Mouse (Mus musculus) heart, embryonic 13.5 days (tissue): Measurements from ENCODE around the gene Cacna1b. TPM values are rescaled to one million over a fixed set of nuclear protein-coding genes. Genes with fewer than 3 reads are reported as not detected.

Experiments used
- ATAC-seq: fragments of 200-750 bp; cut with Nextera tagmentation; 2 replicates; pipeline ENCODE4 v1.8.0; 2017; ENCODE audit warnings: moderate TSS enrichment; ENCODE audit not compliant: insufficient number of reproducible peaks, low FRiP score, low TSS enrichment; ENCODE audit errors: extremely low read depth
- H3K27ac ChIP-seq: fragments of 300-500 bp; sonication (generic); replicated peaks from 2 replicates; pipeline ENCODE4 v1.5.1; 2015; ENCODE audit warnings: moderate library complexity, mild to moderate bottlenecking, inconsistent platforms
- H3K27me3 ChIP-seq: fragments of 300-500 bp; sonication (generic); replicated peaks from 2 replicates; pipeline ENCODE4 v1.6.1; 2015; ENCODE audit warnings: mild to moderate bottlenecking, inconsistent platforms
- H3K36me3 ChIP-seq: fragments of 300-500 bp; sonication (generic); 2 replicates; pipeline ENCODE4 v1.6.1; 2015; ENCODE audit warnings: mild to moderate bottlenecking, inconsistent platforms
- H3K4me1 ChIP-seq: fragments of 300-500 bp; sonication (generic); 2 replicates; pipeline ENCODE4 v1.6.1; 2015; ENCODE audit warnings: inconsistent platforms
- H3K4me2 ChIP-seq: fragments of 300-500 bp; sonication (generic); 2 replicates; pipeline ENCODE4 v1.6.1; 2015; ENCODE audit warnings: inconsistent platforms, mild to moderate bottlenecking, moderate library complexity
- H3K4me3 ChIP-seq: fragments of 300-500 bp; sonication (generic); 2 replicates; pipeline ENCODE4 v1.5.1; 2015; ENCODE audit warnings: moderate library complexity, mild to moderate bottlenecking, inconsistent platforms
- H3K9ac ChIP-seq: fragments of 300-500 bp; sonication (generic); 2 replicates; pipeline ENCODE4 v1.6.1; 2015; ENCODE audit warnings: inconsistent platforms, mild to moderate bottlenecking, moderate library complexity
- H3K9me3 ChIP-seq: fragments of 300-500 bp; sonication (generic); 2 replicates; pipeline ENCODE4 v1.6.1; 2016; ENCODE audit warnings: inconsistent platforms
- WGBS: fragments of 180-500 bp; shearing (Covaris S2); methylation state at CpG from one replicate; pipeline ENCODE4 v1.1.7; 2015; ENCODE audit warnings: mixed read lengths; 5-methylcytosine and 5-hydroxymethylcytosine counted together
- polyA plus RNA-seq: library from polyadenylated mRNA; unstranded; fragments of >200 nt; fragmentation: Nextera tagmentation; extraction: Ambion mirVana; gene quantifications from 2 replicates; pipeline ENCODE4 v1.2.1, GENCODE M21; 2015

Cacna1b gene
- polyA plus RNA-seq, 1 experiment from 2014 or later: 0.15 TPM

GRCm38 (mm10) chr2:24638102-24638954 is 124.6 kb downstream of the Cacna1b start:
- H3K27me3 ChIP-seq: no peaks in the 10 kb centered on the region; the same call in 1 of the 2 replicates
- no peak overlapping the region for H3K27ac ChIP-seq
- no peaks in the 10 kb centered on the region for H3K4me1 ChIP-seq
- ATAC-seq: no peak
- H3K9ac ChIP-seq: no peak overlapping the region
- WGBS: 72% methylated on average over 14 of the region's 14 CpGs
- H3K36me3 ChIP-seq: no peaks in the 10 kb centered on the region
- no peak overlapping the region for H3K4me2 ChIP-seq
- H3K4me3 ChIP-seq: no peak overlapping the region
- no peaks in the 10 kb centered on the region for H3K9me3 ChIP-seq

DNA sequence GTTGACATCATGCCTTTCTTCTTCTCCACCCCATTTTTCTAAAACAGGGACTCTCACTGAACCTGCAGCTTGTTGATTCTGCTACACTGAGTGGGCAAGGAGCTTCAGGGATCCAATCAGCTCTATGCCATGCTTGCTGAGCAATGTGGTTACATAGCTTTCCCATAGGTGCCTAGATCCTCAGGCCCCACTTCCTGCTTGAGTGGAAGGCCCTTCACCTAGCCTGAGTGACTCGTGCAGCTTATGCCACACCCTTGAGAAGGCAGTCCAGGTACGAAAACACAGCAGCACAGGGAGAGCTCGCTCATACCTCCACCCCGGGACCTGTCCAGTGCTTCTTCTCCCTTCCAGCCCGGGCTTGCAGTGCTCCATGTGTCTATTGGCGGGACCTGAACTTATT is 129.3 kb downstream of the Cacna1b start:
- ATAC-seq: no peak
- no peak overlapping the region for H3K4me3 ChIP-seq
- WGBS: 72% methylated on average over 6 of the region's 6 CpGs
- no peaks in the 10 kb centered on the region for H3K9me3 ChIP-seq
- no peaks in the 10 kb centered on the region for H3K36me3 ChIP-seq
- no peak overlapping the region for H3K9ac ChIP-seq
- no peaks in the 10 kb centered on the region for H3K4me1 ChIP-seq
- H3K27me3 ChIP-seq: no peaks in the 10 kb centered on the region; the same call in 1 of the 2 replicates
- no peak overlapping the region for H3K4me2 ChIP-seq
- H3K27ac ChIP-seq: no peak overlapping the region

GRCm38 (mm10) chr2:24617141-24617540 is 145.8 kb downstream of the Cacna1b start:
- 61% methylated on average over 4 of the region's 4 CpGs for WGBS
- Histone ChIP-seq H3K9me3 (no peaks in the 10 kb centered on the region), H3K4me1 (peaks cover 9% of the 10 kb centered on the region; the same call in 1 of the 2 replicates), H3K4me2 (no peak overlapping the region), H3K27ac (no peak overlapping the region), H3K4me3 (no peak overlapping the region), H3K27me3 (no peaks in the 10 kb centered on the region), H3K36me3 (no peaks in the 10 kb centered on the region), H3K9ac (no peak overlapping the region)
- ATAC-seq: no peak

GRCm38 (mm10) chr2:24609789-24610188 is 153.2 kb downstream of the Cacna1b start:
- no peak for ATAC-seq
- Histone ChIP-seq H3K9me3 (no peaks in the 10 kb centered on the region), H3K27ac (no peak overlapping the region), H3K4me1 (no peaks in the 10 kb centered on the region), H3K9ac (no peak overlapping the region), H3K36me3 (no peaks in the 10 kb centered on the region), H3K4me3 (no peak overlapping the region), H3K4me2 (no peak overlapping the region), H3K27me3 (peaks cover 42% of the 10 kb centered on the region)
- WGBS: 69% methylated on average over 7 of the region's 7 CpGs

- Histone ChIP-seq H3K9ac (no peak overlapping the region), H3K4me2 (no peak overlapping the region), H3K27me3 (peaks cover 42% of the 10 kb centered on the region), H3K36me3 (no peaks in the 10 kb centered on the region), H3K27ac (no peak overlapping the region), H3K4me3 (no peak overlapping the region), H3K9me3 (no peaks in the 10 kb centered on the region), H3K4me1 (no peaks in the 10 kb centered on the region)
- WGBS: 32% methylated on average over 7 of the region's 7 CpGs
- ATAC-seq: no peak
Observed at GRCm38 (mm10) chr2:24608765-24609138, 154.2 kb downstream of the Cacna1b start.

DNA sequence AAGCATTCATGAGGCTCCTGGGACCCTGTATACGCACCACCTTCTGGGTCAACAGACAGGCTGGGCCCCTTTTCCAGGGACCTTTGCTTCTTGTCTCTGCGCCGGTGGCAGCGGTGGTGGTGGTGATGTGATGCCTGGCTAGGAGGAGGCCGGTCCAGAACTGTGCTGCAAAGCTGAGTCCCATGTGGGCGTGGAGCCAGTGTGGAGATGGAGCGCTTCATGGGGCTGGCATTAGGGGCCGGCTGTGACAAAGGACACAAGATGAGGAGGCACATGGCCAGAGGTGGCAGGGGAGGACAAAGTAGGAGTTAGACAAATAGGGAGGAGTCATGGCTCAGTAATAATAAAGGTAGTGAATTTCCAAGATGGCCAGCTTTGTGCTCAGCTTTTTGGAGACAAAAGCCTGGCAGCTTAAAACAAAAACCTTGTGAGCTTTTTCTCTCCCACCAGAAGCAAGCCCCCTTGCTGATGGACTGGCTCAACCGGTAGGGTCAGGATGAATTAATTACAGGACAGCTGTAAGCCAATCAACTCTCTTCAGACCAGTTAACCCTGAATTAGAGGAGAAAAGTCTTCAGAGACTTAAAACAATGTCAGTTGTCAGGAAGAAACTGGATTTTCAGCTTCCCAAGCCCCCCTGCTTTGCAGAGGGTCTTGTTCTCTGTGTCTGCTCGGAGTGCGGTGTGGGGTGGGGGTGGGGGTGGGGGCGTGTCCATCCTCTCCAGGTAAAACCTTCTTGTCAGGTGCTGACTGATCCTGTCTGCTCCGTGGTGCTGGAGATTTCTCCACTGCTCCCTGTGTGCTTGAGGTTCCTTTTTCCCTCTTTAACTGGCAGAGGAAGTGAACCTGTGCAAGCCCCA is 154.8 kb downstream of the Cacna1b start:
- Histone ChIP-seq H3K4me3 (no peak overlapping the region), H3K9ac (no peak overlapping the region), H3K4me1 (no peaks in the 10 kb centered on the region), H3K9me3 (no peaks in the 10 kb centered on the region), H3K27me3 (peaks cover 42% of the 10 kb centered on the region), H3K36me3 (no peaks in the 10 kb centered on the region), H3K4me2 (no peak overlapping the region), H3K27ac (no peak overlapping the region)
- ATAC-seq: no peak
- 26% methylated on average over 13 of the region's 13 CpGs for WGBS

DNA sequence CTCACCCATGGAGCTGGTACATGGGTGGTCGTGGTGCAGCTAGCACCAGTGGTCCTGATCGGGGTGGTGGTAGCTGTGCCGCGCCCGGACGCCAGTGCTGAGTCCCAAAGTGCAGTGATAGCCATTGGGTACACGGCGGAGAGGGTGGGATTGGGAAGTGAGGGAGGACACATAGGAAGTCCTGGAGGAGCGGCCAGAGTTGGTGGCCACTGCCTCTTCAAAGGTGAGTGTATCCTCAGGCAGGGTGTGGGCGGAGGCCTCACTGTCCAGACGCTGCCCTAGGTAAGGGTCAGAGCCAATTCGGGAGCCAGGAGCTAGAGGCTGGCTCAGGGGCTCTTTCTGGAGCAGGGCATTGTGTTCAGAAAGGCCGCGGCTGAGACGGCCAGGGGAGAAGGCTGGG is 156.4 kb downstream of the Cacna1b start:
- no peak for ATAC-seq
- WGBS: 80% methylated on average over 15 of the region's 15 CpGs
- H3K4me3 ChIP-seq: no peak overlapping the region

DNA sequence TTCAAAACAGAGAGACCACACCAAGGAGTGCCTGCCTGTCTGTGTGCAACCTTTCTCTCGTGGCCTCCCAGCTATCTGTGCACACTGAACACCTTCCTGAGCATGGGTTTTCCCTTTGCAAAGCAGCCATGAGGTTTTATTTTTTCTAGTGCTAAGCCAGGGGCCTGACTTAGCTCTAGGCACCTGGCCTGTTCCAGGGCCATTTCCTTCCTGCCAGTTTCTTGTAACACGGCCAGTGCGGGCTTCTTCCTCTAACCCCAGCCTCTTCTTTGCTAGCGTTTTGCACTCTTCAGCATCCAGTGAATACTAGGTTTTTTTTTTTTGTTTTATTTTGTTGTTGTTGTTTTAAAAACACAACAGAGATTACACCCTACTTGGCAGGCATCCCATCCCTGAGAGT is 157.9 kb downstream of the Cacna1b start:
- WGBS: 64% methylated on average over 4 of the region's 4 CpGs
- ATAC-seq: no peak

More for the DNA sequence above, 156.4 kb downstream of the Cacna1b start:
- H3K27ac ChIP-seq: no peak overlapping the region
- H3K4me2 ChIP-seq: no peak overlapping the region
- peaks cover 42% of the 10 kb centered on the region for H3K27me3 ChIP-seq
- no peaks in the 10 kb centered on the region for H3K36me3 ChIP-seq
- no peak overlapping the region for H3K9ac ChIP-seq
- no peaks in the 10 kb centered on the region for H3K9me3 ChIP-seq
- no peaks in the 10 kb centered on the region for H3K4me1 ChIP-seq

DNA sequence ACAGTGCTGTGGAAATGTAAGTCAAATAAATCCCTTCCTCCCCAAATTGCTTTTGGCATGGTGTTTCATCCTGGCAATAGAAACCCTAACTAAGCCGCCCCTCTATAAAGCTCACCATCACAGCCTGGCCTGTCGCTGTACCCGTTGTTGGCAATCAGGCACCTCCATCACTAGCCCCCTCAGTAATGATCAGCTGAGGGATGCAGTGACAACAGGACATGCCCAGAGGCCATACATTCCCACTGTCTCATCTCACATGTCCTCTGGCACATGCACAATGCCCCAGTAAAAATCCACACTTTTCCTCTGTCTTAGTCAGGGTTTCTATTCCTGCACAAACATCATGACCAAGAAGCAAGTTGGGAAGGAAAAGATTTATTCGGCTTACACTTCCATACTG is 173.5 kb downstream of the Cacna1b start:
- no peak overlapping the region for H3K9ac ChIP-seq
- no peaks in the 10 kb centered on the region for H3K36me3 ChIP-seq
- H3K4me2 ChIP-seq: no peak overlapping the region
- no peaks in the 10 kb centered on the region for H3K4me1 ChIP-seq
- no peak overlapping the region for H3K27ac ChIP-seq
- no peak overlapping the region for H3K4me3 ChIP-seq
- peaks cover 9% of the 10 kb centered on the region for H3K9me3 ChIP-seq
- ATAC-seq: no peak
- WGBS: 84% methylated on average over 4 of the region's 4 CpGs
- H3K27me3 ChIP-seq: no peaks in the 10 kb centered on the region

More for the DNA sequence above, 157.9 kb downstream of the Cacna1b start:
- no peak overlapping the region for H3K9ac ChIP-seq
- no peak overlapping the region for H3K27ac ChIP-seq
- no peak overlapping the region for H3K4me2 ChIP-seq
- no peaks in the 10 kb centered on the region for H3K4me1 ChIP-seq
- H3K9me3 ChIP-seq: no peaks in the 10 kb centered on the region
- H3K27me3 ChIP-seq: peaks cover 41% of the 10 kb centered on the region
- no peak overlapping the region for H3K4me3 ChIP-seq
- no peaks in the 10 kb centered on the region for H3K36me3 ChIP-seq

GRCm38 (mm10) chr2:24587999-24588398 is 175.0 kb downstream of the Cacna1b start:
- no peaks in the 10 kb centered on the region for H3K27me3 ChIP-seq
- H3K4me2 ChIP-seq: no peak overlapping the region
- no peaks in the 10 kb centered on the region for H3K36me3 ChIP-seq
- peaks cover 14% of the 10 kb centered on the region for H3K9me3 ChIP-seq
- no peaks in the 10 kb centered on the region for H3K4me1 ChIP-seq
- H3K9ac ChIP-seq: no peak overlapping the region
- no peak overlapping the region for H3K4me3 ChIP-seq
- no peak overlapping the region for H3K27ac ChIP-seq
- ATAC-seq: no peak

DNA sequence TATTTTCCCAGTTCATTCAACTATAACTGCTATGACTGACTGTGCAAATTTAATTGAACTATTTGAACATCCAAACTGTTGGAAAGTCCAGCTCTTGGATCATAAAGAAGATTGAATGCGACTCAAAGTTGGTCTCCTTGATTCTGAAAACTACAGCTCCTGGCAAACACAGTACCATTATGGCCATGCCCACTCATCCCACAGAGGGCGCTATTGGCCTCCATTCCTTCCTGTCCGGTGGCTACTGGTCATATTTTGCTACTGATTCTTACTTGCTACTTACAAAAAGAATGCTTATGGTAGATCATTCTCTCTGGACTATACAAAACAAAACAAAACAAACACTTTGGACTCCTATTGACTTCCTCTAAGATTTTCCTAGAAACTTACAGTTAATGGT is 188.3 kb downstream of the Cacna1b start:
- no peak overlapping the region for H3K4me2 ChIP-seq
- no peak overlapping the region for H3K4me3 ChIP-seq
- WGBS: 21% methylated on average over 3 of the region's 3 CpGs

More for the DNA sequence above, 188.3 kb downstream of the Cacna1b start:
- Histone ChIP-seq H3K36me3 (no peaks in the 10 kb centered on the region), H3K27ac (no peak overlapping the region), H3K9me3 (no peaks in the 10 kb centered on the region), H3K27me3 (peaks cover 30% of the 10 kb centered on the region), H3K4me1 (no peaks in the 10 kb centered on the region), H3K9ac (no peak overlapping the region)
- no peak for ATAC-seq
